Mouse (Mus musculus): Measurements from ENCODE around the gene Cux2. TPM values are rescaled to one million over a fixed set of nuclear protein-coding genes. Genes with fewer than 3 reads are reported as not detected.

Cux2 gene
- total and polyA plus RNA-seq, 3 experiments, result 0.17 TPM; not detected in 2

DNA sequence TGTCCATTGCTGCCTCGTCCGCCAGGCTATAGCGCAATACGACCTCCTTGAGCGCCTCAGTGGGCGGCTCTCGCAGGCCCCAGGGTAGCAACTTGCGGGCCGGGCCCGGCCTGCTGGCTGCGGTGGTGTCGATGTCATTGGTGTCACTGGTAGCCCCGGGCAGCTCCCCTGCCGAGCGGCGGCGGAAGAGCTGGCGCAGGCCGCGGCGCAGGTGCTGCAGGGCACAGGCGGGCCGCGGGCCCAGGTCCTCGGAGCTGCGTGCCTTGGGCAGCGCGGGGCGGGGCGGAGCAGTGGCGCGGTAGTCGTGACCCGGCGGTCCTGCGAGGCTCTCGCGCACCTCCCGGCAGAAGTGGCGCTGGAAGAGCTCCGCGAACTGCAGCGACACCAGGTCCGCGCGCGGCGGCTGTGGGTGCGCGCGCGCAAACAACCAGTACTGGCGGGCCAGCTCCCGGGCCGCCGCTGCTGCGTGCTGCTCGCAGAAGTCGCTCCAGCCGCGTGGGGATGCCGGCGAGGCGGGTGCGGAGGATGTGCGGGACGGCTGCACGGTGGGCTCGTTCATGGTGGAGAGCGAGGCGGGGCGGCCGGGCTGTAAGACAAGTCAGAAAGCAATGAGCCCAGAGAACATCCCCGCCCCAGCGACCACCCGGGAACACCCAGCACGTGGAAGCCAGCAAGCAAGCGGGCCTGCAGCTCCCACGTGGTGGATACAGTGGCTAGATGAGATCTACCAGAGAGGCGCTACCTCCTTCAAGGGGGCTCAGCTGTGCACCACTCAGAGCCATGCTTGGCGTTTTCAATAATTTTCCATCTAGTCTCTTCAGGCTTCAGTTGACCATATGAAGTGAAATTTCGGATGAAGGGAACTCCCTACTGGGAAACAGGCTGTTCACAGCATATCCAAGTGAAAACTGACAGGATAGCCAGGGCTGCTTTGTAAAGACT lies 221.1 kb downstream of the Cux2 start:
- Histone ChIP-seq H3K79me2 (replicated peaks; ENCODE audit: control insufficient read depth, extremely low read depth, insufficient read depth, poor library complexity, severe bottlenecking) (peaks cover 99% of the 10 kb centered on the region), H3K27ac (ENCODE audit: insufficient read depth, low read depth) (no peak overlapping the region), H3K9ac (ENCODE audit: insufficient read depth, low read depth) (no peak overlapping the region), H3K4me1 (ENCODE audit: control insufficient read depth in 1 of 2, insufficient read depth in 2 of 2) (peaks cover 42 to 76% of the 10 kb centered on the region in 2 experiments), H3K27me3 (replicated peaks) (no peaks in the 10 kb centered on the region), H3K9me3 (replicated peaks; ENCODE audit: low read length) (peaks cover 2% of the 10 kb centered on the region), H3K4me2 (ENCODE audit: insufficient read depth, low read depth, poor library complexity, severe bottlenecking) (no peak overlapping the region), H3K4me3 (replicated peaks in 1 of 3; ENCODE audit: low read depth in 2 of 3, low read length in 2 of 3, poor library complexity in 1 of 3) (no peak overlapping the region), H3K36me3 (replicated peaks in 1 of 2; ENCODE audit: control insufficient read depth in 1 of 2, insufficient read depth in 1 of 2, low read length in 1 of 2) (peaks cover 83 to 89% of the 10 kb centered on the region in 2 experiments)
- TF ChIP-seq ZMIZ1 (IDR thresholded peaks at IDR 0.05; ENCODE audit: low read depth, low read length) (no peak), TBP (conservative IDR thresholded peaks at IDR 0.05; ENCODE audit: low read depth, low read length) (no peak), ETS1 (conservative IDR thresholded peaks at IDR 0.05; ENCODE audit: low read depth, low read length) (no peak), SIN3A (IDR thresholded peaks at IDR 0.05; ENCODE audit: low read length) (no peak), CHD2 (IDR thresholded peaks at IDR 0.05; ENCODE audit: low read length) (no peak), JUND (conservative IDR thresholded peaks at IDR 0.05; ENCODE audit: low read depth, low read length) (no peak), CTCF (conservative IDR thresholded peaks at IDR 0.05 in 1 of 2, IDR thresholded peaks at IDR 0.05 in 1 of 2; ENCODE audit: low read depth in 2 of 2, low read length in 2 of 2) (no peak), GABPA (IDR thresholded peaks at IDR 0.05; ENCODE audit: insufficient replicate concordance, low read depth, low read length) (no peak), MXI1 (IDR thresholded peaks at IDR 0.05; ENCODE audit: low read depth, low read length) (no peak), MEF2A (IDR thresholded peaks at IDR 0.05; ENCODE audit: borderline replicate concordance, low read depth, low read length) (no peak)
- no peak for DNase-seq (ENCODE audit: extremely low read depth)
- in situ Hi-C loops (cut with MboI; ENCODE audit: low pct_ligation_motif_present, low pct_unique_long_range_greater_than_20kb, low sequenced_read_pairs), result no loop called here
- dilution Hi-C loops (cut with MboI; ENCODE audit: extremely low pct_ligation_motif_present, extremely low pct_unique_long_range_greater_than_20kb, low sequenced_read_pairs), result no loop called here

DNA sequence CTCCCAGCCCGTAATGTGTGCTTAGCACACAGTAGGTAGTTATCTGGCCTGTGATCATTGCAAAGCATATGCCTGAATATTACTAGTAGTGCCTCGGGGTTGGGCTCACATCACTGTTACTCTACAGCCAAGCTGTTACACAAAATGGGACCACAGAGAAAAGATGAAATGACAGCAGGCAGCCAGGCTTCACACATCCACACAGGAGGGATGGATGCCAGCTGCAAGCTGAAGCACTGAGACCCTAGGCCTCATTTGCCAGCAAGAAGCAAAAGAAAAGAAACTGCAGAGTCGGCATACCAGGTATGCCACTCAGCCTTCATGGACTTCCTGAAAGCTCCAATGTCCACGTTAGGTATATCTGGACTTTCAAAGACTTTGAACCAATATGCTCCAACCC lies 222.0 kb downstream of the Cux2 start:
- Histone ChIP-seq H3K9ac (ENCODE audit: insufficient read depth, low read depth) (no peak overlapping the region), H3K27me3 (replicated peaks) (no peaks in the 10 kb centered on the region), H3K79me2 (replicated peaks; ENCODE audit: control insufficient read depth, extremely low read depth, insufficient read depth, poor library complexity, severe bottlenecking) (peaks cover 99% of the 10 kb centered on the region), H3K27ac (ENCODE audit: insufficient read depth, low read depth) (no peak overlapping the region), H3K4me3 (replicated peaks in 1 of 3; ENCODE audit: low read depth in 2 of 3, low read length in 2 of 3, poor library complexity in 1 of 3) (no peak overlapping the region), H3K4me1 (ENCODE audit: control insufficient read depth in 1 of 2, insufficient read depth in 2 of 2) (peaks cover 45 to 78% of the 10 kb centered on the region in 2 experiments), H3K36me3 (replicated peaks in 1 of 2; ENCODE audit: control insufficient read depth in 1 of 2, insufficient read depth in 1 of 2, low read length in 1 of 2) (peaks cover 92 to 98% of the 10 kb centered on the region in 2 experiments), H3K4me2 (ENCODE audit: insufficient read depth, low read depth, poor library complexity, severe bottlenecking) (no peak overlapping the region), H3K9me3 (replicated peaks; ENCODE audit: low read length) (peaks cover 2% of the 10 kb centered on the region)
- in situ Hi-C loops (cut with MboI; ENCODE audit: low pct_ligation_motif_present, low pct_unique_long_range_greater_than_20kb, low sequenced_read_pairs) (no loop called here), dilution Hi-C loops (cut with MboI; ENCODE audit: extremely low pct_ligation_motif_present, extremely low pct_unique_long_range_greater_than_20kb, low sequenced_read_pairs) (no loop called here)
- TF ChIP-seq ZMIZ1 (IDR thresholded peaks at IDR 0.05; ENCODE audit: low read depth, low read length) (no peak), NELFE (IDR thresholded peaks at IDR 0.05; ENCODE audit: low read depth, low read length) (no peak), E2F4 (IDR thresholded peaks at IDR 0.05; ENCODE audit: insufficient replicate concordance, low read depth, low read length) (no peak), NRF1 (IDR thresholded peaks at IDR 0.05; ENCODE audit: low read depth, low read length) (no peak)
- no peak for DNase-seq (ENCODE audit: extremely low read depth)
